Mouse (Mus musculus): ENCODE measurements around the gene Tmem19. TPM values are rescaled to one million over a fixed set of nuclear protein-coding genes. Genes with fewer than 3 reads are reported as not detected.

Gene Tmem19
- total and polyA plus RNA-seq, 2 experiments from 2014 or later: 6.0 to 21.6 TPM

- Histone ChIP-seq H3K27me3 (ENCODE audit: control insufficient read depth, insufficient read depth, low read length) (no peaks in the 10 kb centered on the region), H3K27ac (ENCODE audit: low read depth) (peak overlapping the region; percentile 98), H3K9ac (replicated peaks; ENCODE audit: low read depth, low read length) (peak overlapping the region; percentile 98), H3K4me1 (ENCODE audit: control insufficient read depth, insufficient read depth) (peaks cover 38% of the 10 kb centered on the region), H3K4me3 (ENCODE audit: low read depth, low read length) (peak overlapping the region; percentile 90), H3K4me2 (ENCODE audit: low read depth, low read length) (peak overlapping the region; percentile 77), H3K36me3 (replicated peaks; ENCODE audit: control insufficient read depth, insufficient read depth, low read length) (no peaks in the 10 kb centered on the region), H3K9me3 (replicated peaks; ENCODE audit: control insufficient read depth, low read length) (no peaks in the 10 kb centered on the region)
- no peak for DNase-seq (ENCODE audit: low spot score)
- ATAC-seq (ENCODE audit: insufficient read depth, low read depth): no peak
- TF ChIP-seq EP300 (IDR thresholded peaks at IDR 0.05; ENCODE audit: low read depth) (no peak), CTCF (IDR thresholded peaks at IDR 0.05; ENCODE audit: low read depth) (no peak)
- WGBS: 5% methylated on average over 6 of the region's 6 CpGs
These were observed 48.1 kb downstream of the Tmem19 start for GRCm38 (mm10) chr10:115314287-115314581.

- WGBS: 65% methylated on average over 14 of the region's 14 CpGs
- peak overlapping the region; percentile 77 for H3K4me2 ChIP-seq (ENCODE audit: low read depth, low read length)
- peak; percentile 12 for DNase-seq (ENCODE audit: low spot score)
- H3K27me3 ChIP-seq (ENCODE audit: control insufficient read depth, insufficient read depth, low read length): no peaks in the 10 kb centered on the region
- no peak for ATAC-seq (ENCODE audit: insufficient read depth, low read depth)
- 0 out of 2 replicates have a peak overlapping the region, but pooled peaks have one; percentile 98 for H3K27ac ChIP-seq (ENCODE audit: low read depth)
- no peaks in the 10 kb centered on the region for H3K36me3 ChIP-seq (replicated peaks; ENCODE audit: control insufficient read depth, insufficient read depth, low read length)
- no peak for TF ChIP-seq CTCF (IDR thresholded peaks at IDR 0.05; ENCODE audit: low read depth)
- no peak for TF ChIP-seq EP300 (IDR thresholded peaks at IDR 0.05; ENCODE audit: low read depth)
- no peaks in the 10 kb centered on the region for H3K9me3 ChIP-seq (replicated peaks; ENCODE audit: control insufficient read depth, low read length)
- H3K4me3 ChIP-seq (ENCODE audit: low read depth, low read length): peak overlapping the region; percentile 90
- H3K9ac ChIP-seq (replicated peaks; ENCODE audit: low read depth, low read length): peak overlapping the region; percentile 98
- H3K4me1 ChIP-seq (ENCODE audit: control insufficient read depth, insufficient read depth): peaks cover 39% of the 10 kb centered on the region
These were observed 48.5 kb downstream of the Tmem19 start for GRCm38 (mm10) chr10:115313641-115314286.

- WGBS: 19% methylated on average over 3 of the region's 3 CpGs
- ATAC-seq (ENCODE audit: insufficient read depth, low read depth) (peak; percentile 49), DNase-seq (ENCODE audit: low spot score) (peak; percentile 75)
- no peak for TF ChIP-seq CTCF (IDR thresholded peaks at IDR 0.05; ENCODE audit: low read depth)
- peak; percentile 46; the same call in 1 of the 2 replicates for TF ChIP-seq EP300 (IDR thresholded peaks at IDR 0.05; ENCODE audit: low read depth)
- no peak overlapping the region; the same call in 1 of the 2 replicates for H3K9ac ChIP-seq (replicated peaks; ENCODE audit: low read depth, low read length)
- H3K27me3 ChIP-seq (ENCODE audit: control insufficient read depth, insufficient read depth, low read length): no peaks in the 10 kb centered on the region
- H3K36me3 ChIP-seq (replicated peaks; ENCODE audit: control insufficient read depth, insufficient read depth, low read length): no peaks in the 10 kb centered on the region
- no peaks in the 10 kb centered on the region for H3K9me3 ChIP-seq (replicated peaks; ENCODE audit: control insufficient read depth, low read length)
- H3K4me2 ChIP-seq (ENCODE audit: low read depth, low read length): peak overlapping the region; percentile 77
- H3K27ac ChIP-seq (ENCODE audit: low read depth): peak overlapping the region; percentile 83
- peaks cover 39% of the 10 kb centered on the region for H3K4me1 ChIP-seq (ENCODE audit: control insufficient read depth, insufficient read depth)
- H3K4me3 ChIP-seq (ENCODE audit: low read depth, low read length): peak overlapping the region; percentile 5; the same call in 1 of the 2 replicates
These were observed 49.6 kb downstream of the Tmem19 start for GRCm38 (mm10) chr10:115312732-115313131.

- peaks cover 39% of the 10 kb centered on the region for H3K4me1 ChIP-seq (ENCODE audit: control insufficient read depth, insufficient read depth)
- no peak for TF ChIP-seq EP300 (IDR thresholded peaks at IDR 0.05; ENCODE audit: low read depth)
- no peak for TF ChIP-seq CTCF (IDR thresholded peaks at IDR 0.05; ENCODE audit: low read depth)
- no peaks in the 10 kb centered on the region for H3K9me3 ChIP-seq (replicated peaks; ENCODE audit: control insufficient read depth, low read length)
- H3K9ac ChIP-seq (replicated peaks; ENCODE audit: low read depth, low read length): no peak overlapping the region
- H3K4me3 ChIP-seq (ENCODE audit: low read depth, low read length): peak overlapping the region; percentile 5; the same call in 1 of the 2 replicates
- H3K4me2 ChIP-seq (ENCODE audit: low read depth, low read length): peak overlapping the region; percentile 77
- DNase-seq (ENCODE audit: low spot score) (no peak), ATAC-seq (ENCODE audit: insufficient read depth, low read depth) (no peak)
- H3K36me3 ChIP-seq (replicated peaks; ENCODE audit: control insufficient read depth, insufficient read depth, low read length): no peaks in the 10 kb centered on the region
- 76% methylated on average over 5 of the region's 5 CpGs for WGBS
- H3K27ac ChIP-seq (ENCODE audit: low read depth): peak overlapping the region; percentile 83
- no peaks in the 10 kb centered on the region for H3K27me3 ChIP-seq (ENCODE audit: control insufficient read depth, insufficient read depth, low read length)
These were observed 50.1 kb downstream of the Tmem19 start for GRCm38 (mm10) chr10:115312194-115312593.

GRCm38 (mm10) chr10:115311263-115311965 is 50.9 kb downstream of the Tmem19 start:
- DNase-seq (ENCODE audit: low spot score) (peak; percentile 41), ATAC-seq (ENCODE audit: insufficient read depth, low read depth) (no peak)
- TF ChIP-seq EP300 (IDR thresholded peaks at IDR 0.05; ENCODE audit: low read depth) (no peak), CTCF (IDR thresholded peaks at IDR 0.05; ENCODE audit: low read depth) (no peak)
- no peak overlapping the region for H3K9ac ChIP-seq (replicated peaks; ENCODE audit: low read depth, low read length)
- no peaks in the 10 kb centered on the region for H3K36me3 ChIP-seq (replicated peaks; ENCODE audit: control insufficient read depth, insufficient read depth, low read length)
- no peaks in the 10 kb centered on the region for H3K27me3 ChIP-seq (ENCODE audit: control insufficient read depth, insufficient read depth, low read length)
- peaks cover 40% of the 10 kb centered on the region for H3K4me1 ChIP-seq (ENCODE audit: control insufficient read depth, insufficient read depth)
- peak overlapping the region; percentile 26 for H3K27ac ChIP-seq (ENCODE audit: low read depth)
- 68% methylated on average over 14 of the region's 14 CpGs for WGBS
- H3K4me3 ChIP-seq (ENCODE audit: low read depth, low read length): no peak overlapping the region
- H3K4me2 ChIP-seq (ENCODE audit: low read depth, low read length): no peak overlapping the region
- no peaks in the 10 kb centered on the region for H3K9me3 ChIP-seq (replicated peaks; ENCODE audit: control insufficient read depth, low read length)
